Mouse (Mus musculus) CH12.LX (cell line): ENCODE data around the gene Zfp276. TPM values are rescaled to one million over a fixed set of nuclear protein-coding genes. Genes with fewer than 3 reads are reported as not detected.

ENCODE experiments used
- DNase-seq: peaks from one replicate; pipeline ENCODE4 v3.0.0-alpha.2; 2013; ENCODE audit errors: extremely low read depth
- H3K27ac ChIP-seq: 2 replicates; pipeline ENCODE4 v1.5.1; 2012; ENCODE audit warnings: low read depth, mild to moderate bottlenecking, control low read depth, moderate library complexity; ENCODE audit not compliant: insufficient read depth
- H3K27me3 ChIP-seq: replicated peaks from 2 replicates; pipeline ENCODE3; 2012; ENCODE audit warnings: inconsistent platforms
- H3K36me3 ChIP-seq, 2 experiments: replicated peaks in 1 of 2; 2 replicates each; pipeline versions ENCODE3 to v1.6.1; 2012; ENCODE audit warnings: inconsistent platforms in 1 of 2, low read length in 1 of 2, mild to moderate bottlenecking in 1 of 2, mixed read lengths in 1 of 2, moderate library complexity in 1 of 2; ENCODE audit not compliant: control insufficient read depth in 1 of 2, insufficient read depth in 1 of 2
- H3K4me1 ChIP-seq, 2 experiments: 2 replicates each; pipeline ENCODE4 v1.6.1; 2012; ENCODE audit warnings: inconsistent platforms in 1 of 2, moderate library complexity in 1 of 2; ENCODE audit not compliant: insufficient read depth in 2 of 2, control insufficient read depth in 1 of 2
- H3K4me2 ChIP-seq: 2 replicates; pipeline ENCODE4 v1.6.1; 2012; ENCODE audit warnings: low read depth, mild to moderate bottlenecking, control low read depth; ENCODE audit not compliant: poor library complexity, insufficient read depth, severe bottlenecking
- H3K4me3 ChIP-seq, 3 experiments: fragments of 150-350 bp in 1 of 3; sonication (generic) in 1 of 3; replicated peaks in 1 of 3; 2 replicates each; pipeline versions ENCODE3 to v1.5.1; 2011 to 2012; ENCODE audit warnings: low read depth in 2 of 3, low read length in 2 of 3, mild to moderate bottlenecking in 2 of 3, moderate library complexity in 2 of 3, control low read depth in 1 of 3, improper control_type of control experiment in 1 of 3, inconsistent platforms in 1 of 3, mixed read lengths in 1 of 3; ENCODE audit not compliant: poor library complexity in 1 of 3
- H3K79me2 ChIP-seq: replicated peaks from 2 replicates; pipeline ENCODE4 v1.6.1; 2012; ENCODE audit warnings: mild to moderate bottlenecking, moderate library complexity; ENCODE audit not compliant: control insufficient read depth, poor library complexity, insufficient read depth, severe bottlenecking; ENCODE audit errors: extremely low read depth
- H3K9ac ChIP-seq: 2 replicates; pipeline ENCODE4 v1.6.1; 2012; ENCODE audit warnings: low read depth, mild to moderate bottlenecking, control low read depth, moderate library complexity; ENCODE audit not compliant: insufficient read depth
- H3K9me3 ChIP-seq: replicated peaks from 2 replicates; pipeline ENCODE3; 2012; ENCODE audit warnings: low read length, inconsistent platforms, mixed read lengths
- E2F4 ChIP-seq: IDR thresholded peaks from 2 replicates; pipeline ENCODE4 v1.6.1; 2011; ENCODE audit warnings: low read depth, low read length, improper control_type of control experiment; ENCODE audit not compliant: insufficient replicate concordance
- ELF1 ChIP-seq: IDR thresholded peaks from 2 replicates; pipeline ENCODE4 v1.6.1; 2014; ENCODE audit warnings: low read depth, mild to moderate bottlenecking, inconsistent platforms, low read length, improper control_type of control experiment
- ETS1 ChIP-seq: conservative IDR thresholded peaks from 2 replicates; pipeline ENCODE4 v1.6.1; 2012; ENCODE audit warnings: low read depth, mild to moderate bottlenecking, inconsistent platforms, low read length, improper control_type of control experiment, moderate library complexity
- IRF4 ChIP-seq: IDR thresholded peaks from 2 replicates; pipeline ENCODE4 v1.6.1; 2014; ENCODE audit warnings: low read depth, mild to moderate bottlenecking, inconsistent platforms, low read length, improper control_type of control experiment
- JUN ChIP-seq: IDR thresholded peaks from 2 replicates; pipeline ENCODE4 v1.6.1; 2011; ENCODE audit warnings: low read depth, mild to moderate bottlenecking, low read length, improper control_type of control experiment, moderate library complexity; ENCODE audit not compliant: insufficient read depth
- JUND ChIP-seq: conservative IDR thresholded peaks from 2 replicates; pipeline ENCODE4 v1.6.1; 2011; ENCODE audit warnings: low read depth, low read length, improper control_type of control experiment
- KAT2A ChIP-seq: IDR thresholded peaks from 2 replicates; pipeline ENCODE4 v1.6.1; 2012; ENCODE audit warnings: low read length, improper control_type of control experiment, inconsistent platforms; ENCODE audit not compliant: insufficient replicate concordance
- MAX ChIP-seq: IDR thresholded peaks from 2 replicates; pipeline ENCODE4 v1.6.1; 2011; ENCODE audit warnings: low read length, improper control_type of control experiment
- MEF2A ChIP-seq: IDR thresholded peaks from 2 replicates; pipeline ENCODE4 v1.6.1; 2014; ENCODE audit warnings: low read depth, mild to moderate bottlenecking, inconsistent platforms, low read length, improper control_type of control experiment, borderline replicate concordance
- MYC ChIP-seq: IDR thresholded peaks from 2 replicates; pipeline ENCODE4 v1.6.1; 2011; ENCODE audit warnings: low read depth, mild to moderate bottlenecking, improper control_type of control experiment, low read length
- NELFE ChIP-seq: IDR thresholded peaks from 2 replicates; pipeline ENCODE4 v1.6.1; 2011; ENCODE audit warnings: low read depth, low read length, improper control_type of control experiment
- PAX5 ChIP-seq: IDR thresholded peaks from 2 replicates; pipeline ENCODE4 v1.6.1; 2012; ENCODE audit warnings: low read length, inconsistent platforms, mixed read lengths
- POLR2A ChIP-seq: IDR thresholded peaks from 2 replicates; pipeline ENCODE4 v1.6.1; 2011; ENCODE audit warnings: low read depth, mild to moderate bottlenecking, improper control_type of control experiment, low read length
- POLR2AphosphoS2 ChIP-seq: IDR thresholded peaks from 2 replicates; pipeline ENCODE4 v1.6.1; 2011; ENCODE audit warnings: low read depth, low read length, improper control_type of control experiment
- RCOR1 ChIP-seq: conservative IDR thresholded peaks from 2 replicates; pipeline ENCODE4 v1.6.1; 2012; ENCODE audit warnings: low read depth, mild to moderate bottlenecking, inconsistent platforms, low read length, improper control_type of control experiment
- SIN3A ChIP-seq: IDR thresholded peaks from 2 replicates; pipeline ENCODE4 v1.6.1; 2012; ENCODE audit warnings: low read length, improper control_type of control experiment, inconsistent platforms
- SMC3 ChIP-seq: IDR thresholded peaks from 2 replicates; pipeline ENCODE4 v1.6.1; 2011; ENCODE audit warnings: low read depth, low read length, improper control_type of control experiment
- ZKSCAN1 ChIP-seq: IDR thresholded peaks from 2 replicates; pipeline ENCODE4 v1.6.1; 2012; ENCODE audit warnings: low read depth, inconsistent platforms, low read length, improper control_type of control experiment, borderline replicate concordance
- ZMIZ1 ChIP-seq: IDR thresholded peaks from 2 replicates; pipeline ENCODE4 v1.6.1; 2012; ENCODE audit warnings: low read depth, mild to moderate bottlenecking, inconsistent platforms, low read length, improper control_type of control experiment
- dilution Hi-C: fragments of 300-500 bp; cut with MboI; formaldehyde crosslinking; loops from 2 replicates; pipeline ENCODE4 v1.14.3; 2020; ENCODE audit warnings: low sequenced_read_pairs; ENCODE audit not compliant: extremely low pct_unique_long_range_greater_than_20kb, extremely low pct_ligation_motif_present
- in situ Hi-C: fragments of 300-500 bp; cut with MboI; formaldehyde crosslinking; loops from 3 replicates; pipeline ENCODE4 v1.14.3; 2019; ENCODE audit warnings: low sequenced_read_pairs, low pct_ligation_motif_present, low pct_unique_long_range_greater_than_20kb, mixed read lengths
- polyA plus RNA-seq: library from polyadenylated mRNA; unstranded; fragments of >175 nt; gene quantifications from 2 replicates; pipeline ENCODE4 v1.2.1, GENCODE M21; 2012; ENCODE audit warnings: low read depth; ENCODE audit not compliant: insufficient read length
- total RNA-seq, 2 experiments: library from RNA; depleted of rRNA; stranded (reverse); fragments of 300-350 nt in 1 of 2; fragments of >200 nt in 1 of 2; gene quantifications; 2 replicates each; pipeline ENCODE4 v1.2.3; 2012 to 2014

Zfp276 gene
- total and polyA plus RNA-seq, 3 experiments, result 5.5 to 10.2 (median 8.7) TPM

DNA sequence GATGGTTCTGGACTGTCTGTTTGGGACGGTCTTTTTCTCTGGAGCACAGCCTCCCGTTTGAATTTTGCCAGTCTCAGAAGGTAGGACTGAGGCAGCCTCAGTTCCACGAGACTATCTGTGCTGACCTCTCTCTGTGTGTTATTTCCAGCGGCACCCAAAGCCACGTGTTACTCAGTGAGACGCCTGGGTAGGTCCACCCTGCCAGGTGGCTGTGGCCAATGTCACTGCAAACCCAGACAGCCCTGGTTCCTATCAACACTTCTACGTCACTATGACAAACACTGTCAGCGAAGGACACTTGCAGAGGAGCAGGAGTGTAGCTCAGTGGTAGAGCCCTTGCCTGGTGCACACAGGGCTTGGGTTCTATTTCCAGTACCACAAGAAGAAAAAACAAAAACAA, 37.7 kb downstream of the Zfp276 start:
- H3K4me3 ChIP-seq, result no peak overlapping the region
- in situ Hi-C loops, result no loop called here

GRCm38 (mm10) chr8:123292281-123292680, 38.3 kb downstream of the Zfp276 start:
- dilution Hi-C loops, result no loop called here
- H3K36me3 ChIP-seq, result peaks cover 48 to 89% of the 10 kb centered on the region in 2 experiments
- H3K9me3 ChIP-seq, result no peaks in the 10 kb centered on the region
- TF ChIP-seq IRF4 (no peak), ETS1 (no peak), POLR2AphosphoS2 (no peak), SIN3A (no peak), ELF1 (no peak), NELFE (no peak), MEF2A (no peak), SMC3 (no peak), ZKSCAN1 (no peak), PAX5 (no peak), JUND (no peak)
- H3K4me1 ChIP-seq, result peaks cover 6 to 12% of the 10 kb centered on the region in 2 experiments; a peak in 3 of 4 replicates
- H3K79me2 ChIP-seq, result no peaks in the 10 kb centered on the region
- H3K4me3 ChIP-seq, result no peak overlapping the region
- no peak for DNase-seq
- H3K4me2 ChIP-seq, result no peak overlapping the region
- H3K27ac ChIP-seq, result no peak overlapping the region
- H3K27me3 ChIP-seq, result no peaks in the 10 kb centered on the region
- in situ Hi-C loops, result no loop called here
- no peak overlapping the region for H3K9ac ChIP-seq

More for the DNA sequence above, 37.7 kb downstream of the Zfp276 start:
- dilution Hi-C loops, result no loop called here
- Histone ChIP-seq H3K9ac (no peak overlapping the region), H3K27ac (no peak overlapping the region), H3K4me1 (peaks cover 9 to 17% of the 10 kb centered on the region in 2 experiments; a peak in 3 of 4 replicates), H3K4me2 (no peak overlapping the region), H3K9me3 (no peaks in the 10 kb centered on the region), H3K27me3 (no peaks in the 10 kb centered on the region), H3K36me3 (peaks cover 48 to 90% of the 10 kb centered on the region in 2 experiments), H3K79me2 (no peaks in the 10 kb centered on the region)
- no peak for TF ChIP-seq ZKSCAN1
- TF ChIP-seq MAX, result no peak
- no peak for TF ChIP-seq JUN
- no peak for TF ChIP-seq ZMIZ1
- no peak for TF ChIP-seq POLR2A
- no peak for TF ChIP-seq MYC
- no peak for TF ChIP-seq E2F4
- TF ChIP-seq RCOR1, result no peak
- no peak for TF ChIP-seq JUND
- TF ChIP-seq KAT2A, result no peak
- DNase-seq, result no peak
